9 mouse cellular contexts compared by ENCODE assay signal in genomic region chr17:43629026-43629495, GRCm38 (mm10). TPM values are rescaled to one million over a fixed set of nuclear protein-coding genes. Genes with fewer than 3 reads are reported as not detected.
DNase-seq lines count a peak whose midpoint lies in the region; ATAC-seq and TF ChIP-seq lines count a peak whose summit lies in the region.
"Had no signal": no experiment of that assay in that cellular context is flagged by ENCODE, and none has a peak within 500 bp of the region (broad histone marks: within the 10 kb centered on the region; RNA-seq: fewer than 3 reads in every experiment).

No protein-coding gene starts in this region.

- no peak overlapping the region for H3K27ac ChIP-seq in heart, postnatal 0 days (ENCODE audit: low read depth)
- H3K27ac ChIP-seq in embryonic facial prominence, embryonic 15.5 days (replicated peaks), result no peak overlapping the region
- no peak overlapping the region for H3K27ac ChIP-seq in intestine, embryonic 15.5 days
- H3K27ac ChIP-seq in midbrain, postnatal 0 days (ENCODE audit: low read depth, low read length), result no peak overlapping the region

- H3K9me3 ChIP-seq in heart, postnatal 0 days (replicated peaks; ENCODE audit: control insufficient read depth, low read length), result no peaks in the 10 kb centered on the region
- no peaks in the 10 kb centered on the region for H3K9me3 ChIP-seq in embryonic facial prominence, embryonic 15.5 days (replicated peaks)
- H3K9me3 ChIP-seq in intestine, embryonic 15.5 days, result no peaks in the 10 kb centered on the region
- H3K9me3 ChIP-seq in midbrain, postnatal 0 days (ENCODE audit: low read length), result no peaks in the 10 kb centered on the region; the same call in 1 of the 2 replicates

- ATAC-seq in heart, postnatal 0 days (ENCODE audit: insufficient read depth, low read depth), result no peak
- ATAC-seq in embryonic facial prominence, embryonic 15.5 days (ENCODE audit: insufficient number of reproducible peaks, low FRiP score, low TSS enrichment, low read depth), result no peak
- peak; percentile 34; the same call in 1 of the 2 replicates for ATAC-seq in intestine, embryonic 15.5 days
- peak; percentile 15; the same call in 1 of the 2 replicates for ATAC-seq in midbrain, postnatal 0 days (ENCODE audit: low FRiP score)
- ATAC-seq in megakaryocyte-erythroid progenitor cell, adult 5-6 weeks (replicated peaks; ENCODE audit: low FRiP score, low TSS enrichment, poor library complexity, severe bottlenecking), result no peak

- DNase-seq in heart, postnatal 0 days (ENCODE audit: low spot score), result no peak
- DNase-seq in heart, postnatal 4 days, result no peak
- no peak for DNase-seq in midbrain, postnatal 0 days (ENCODE audit: low spot score)
- DNase-seq in adrenal gland, adult (ENCODE audit: inconsistent age in 2 of 2, low spot score in 1 of 2), result no peak
- no peak for DNase-seq in layer of hippocampus, adult 9-10 months (ENCODE audit: low spot score)

- no peak overlapping the region for H3K9ac ChIP-seq in heart, postnatal 0 days (replicated peaks; ENCODE audit: low read depth, low read length)
- H3K9ac ChIP-seq in embryonic facial prominence, embryonic 15.5 days, result no peak overlapping the region
- H3K9ac ChIP-seq in intestine, embryonic 15.5 days, result no peak overlapping the region
- peak overlapping the region; percentile 59; the same call in 1 of the 2 replicates for H3K9ac ChIP-seq in midbrain, postnatal 0 days (replicated peaks; ENCODE audit: low read length, poor library complexity, severe bottlenecking)

- TF ChIP-seq CTCF in heart, postnatal 0 days (IDR thresholded peaks at IDR 0.05; ENCODE audit: low read depth), result no peak
- TF ChIP-seq CTCF in midbrain, postnatal 0 days (IDR thresholded peaks at IDR 0.05), result no peak

- WGBS in heart, postnatal 0 days, result 26% methylated on average over 24 of the region's 24 CpGs
- 21% methylated on average over 24 of the region's 24 CpGs for WGBS in embryonic facial prominence, embryonic 15.5 days
- WGBS in intestine, embryonic 15.5 days, result 19% methylated on average over 24 of the region's 24 CpGs
- 25% methylated on average over 24 of the region's 24 CpGs for WGBS in midbrain, postnatal 0 days

- peaks cover 8% of the 10 kb centered on the region; the same call in 1 of the 2 replicates for H3K4me1 ChIP-seq in heart, postnatal 0 days (ENCODE audit: control insufficient read depth, insufficient read depth)
- H3K4me1 ChIP-seq in embryonic facial prominence, embryonic 15.5 days, result peaks cover 15% of the 10 kb centered on the region
- peaks cover 11% of the 10 kb centered on the region for H3K4me1 ChIP-seq in intestine, embryonic 15.5 days (replicated peaks)
- 0 out of 2 replicates have a peak, but pooled peaks cover 6% of the 10 kb centered on the region for H3K4me1 ChIP-seq in midbrain, postnatal 0 days (ENCODE audit: insufficient read depth, low read length)

- peaks cover 48% of the 10 kb centered on the region for H3K27me3 ChIP-seq in heart, postnatal 0 days (ENCODE audit: control insufficient read depth, insufficient read depth, low read length)
- H3K27me3 ChIP-seq in embryonic facial prominence, embryonic 15.5 days, result peaks cover 38% of the 10 kb centered on the region
- H3K27me3 ChIP-seq in intestine, embryonic 15.5 days (replicated peaks), result peaks cover 34% of the 10 kb centered on the region
- H3K27me3 ChIP-seq in midbrain, postnatal 0 days (ENCODE audit: insufficient read depth, low read length), result peaks cover 17% of the 10 kb centered on the region

- no peak for TF ChIP-seq EP300 in heart, postnatal 0 days (IDR thresholded peaks at IDR 0.05; ENCODE audit: low read depth)

- no peaks in the 10 kb centered on the region for H3K36me3 ChIP-seq in heart, postnatal 0 days (replicated peaks; ENCODE audit: control insufficient read depth, insufficient read depth, low read length)
- no peaks in the 10 kb centered on the region for H3K36me3 ChIP-seq in embryonic facial prominence, embryonic 15.5 days
- no peaks in the 10 kb centered on the region for H3K36me3 ChIP-seq in intestine, embryonic 15.5 days
- H3K36me3 ChIP-seq in midbrain, postnatal 0 days (ENCODE audit: insufficient read depth, low read length), result no peaks in the 10 kb centered on the region

- H3K4me3 ChIP-seq in heart, postnatal 0 days (ENCODE audit: low read depth, low read length), result peak overlapping the region; percentile 39; the same call in 1 of the 2 replicates
- peak overlapping the region; percentile 38 for H3K4me3 ChIP-seq in embryonic facial prominence, embryonic 15.5 days (replicated peaks)
- H3K4me3 ChIP-seq in intestine, embryonic 15.5 days (replicated peaks), result peak overlapping the region; percentile 41
- H3K4me3 ChIP-seq in midbrain, postnatal 0 days (ENCODE audit: low read depth, low read length), result peak overlapping the region; percentile 41

- H3K4me2 ChIP-seq in heart, postnatal 0 days (ENCODE audit: low read depth, low read length), result peak overlapping the region; percentile 58
- peak overlapping the region; percentile 63 for H3K4me2 ChIP-seq in embryonic facial prominence, embryonic 15.5 days (replicated peaks)
- peak overlapping the region; percentile 88 for H3K4me2 ChIP-seq in intestine, embryonic 15.5 days (replicated peaks)
- peak overlapping the region; percentile 69 for H3K4me2 ChIP-seq in midbrain, postnatal 0 days (ENCODE audit: low read depth, low read length, poor library complexity, severe bottlenecking)

RNA-seq across cellular contexts. Expression of gene Tdrd6, which starts 1.0 kb away (rescaled TPM):
- total RNA-seq in heart, postnatal 0 days (2014; rRNA removed; ENCODE audit: low replicate concordance), result not detected in 2 replicates
- 0.11 TPM in 1 of 2 replicates, not detected in the other for polyA plus RNA-seq in heart, postnatal 0 days (2015; fragmentation: Nextera tagmentation; extraction: Ambion mirVana)
- under 1 TPM; 0.05 to 0.29 TPM for total RNA-seq in heart, postnatal 4 days (2021)
- 0.04 and 0.16 TPM in 2 replicates for polyA plus RNA-seq in embryonic facial prominence, embryonic 15.5 days (2015; fragmentation: Nextera tagmentation; extraction: Ambion mirVana)
- 0.46 and 0.73 TPM in 2 replicates for polyA plus RNA-seq in intestine, embryonic 15.5 days (2015; fragmentation: Nextera tagmentation; extraction: Ambion mirVana)
- total RNA-seq in midbrain, postnatal 0 days (2014; rRNA removed), result 1.4 and 1.6 TPM in 2 replicates
- 0.75 and 0.86 TPM in 2 replicates for polyA plus RNA-seq in midbrain, postnatal 0 days (2015; fragmentation: Nextera tagmentation; extraction: Ambion mirVana)
- total RNA-seq in megakaryocyte-erythroid progenitor cell, adult 5-6 weeks (2014; fragmentation: Nextera tagmentation), result not detected in 2 replicates
- total RNA-seq in megakaryocyte-erythroid progenitor cell, adult 5-6 weeks (2017), result not detected in 2 replicates
- polyA plus RNA-seq: small intestine, adult 2 months had no signal

RNA-seq across cellular contexts. Expression of gene Slc25a27, which starts 38.0 kb away (rescaled TPM):
- 2.4 and 7.9 TPM in 2 replicates for total RNA-seq in heart, postnatal 0 days (2014; rRNA removed; ENCODE audit: low replicate concordance)
- 7.8 and 10.9 TPM in 2 replicates for polyA plus RNA-seq in heart, postnatal 0 days (2015; fragmentation: Nextera tagmentation; extraction: Ambion mirVana)
- total RNA-seq in heart, postnatal 4 days (2021), result 1 to 10 TPM; 2.5 to 3.2 TPM
- 31.4 and 38.8 TPM in 2 replicates for polyA plus RNA-seq in embryonic facial prominence, embryonic 15.5 days (2015; fragmentation: Nextera tagmentation; extraction: Ambion mirVana)
- 12.1 and 13.7 TPM in 2 replicates for polyA plus RNA-seq in intestine, embryonic 15.5 days (2015; fragmentation: Nextera tagmentation; extraction: Ambion mirVana)
- total RNA-seq in midbrain, postnatal 0 days (2014; rRNA removed), result 44.2 and 60.2 TPM in 2 replicates
- polyA plus RNA-seq in midbrain, postnatal 0 days (2015; fragmentation: Nextera tagmentation; extraction: Ambion mirVana), result 63.0 and 74.4 TPM in 2 replicates
- 3.4 and 4.6 TPM in 2 replicates for total RNA-seq in megakaryocyte-erythroid progenitor cell, adult 5-6 weeks (2014; fragmentation: Nextera tagmentation)
- total RNA-seq in megakaryocyte-erythroid progenitor cell, adult 5-6 weeks (2017), result 5.1 TPM in 1 of 2 replicates, not detected in the other

RNA-seq across cellular contexts. Expression of gene Cyp39a1, which starts 38.2 kb away (rescaled TPM):
- 7.0 and 8.3 TPM in 2 replicates for total RNA-seq in heart, postnatal 0 days (2014; rRNA removed; ENCODE audit: low replicate concordance)
- 39.5 and 43.7 TPM in 2 replicates for polyA plus RNA-seq in heart, postnatal 0 days (2015; fragmentation: Nextera tagmentation; extraction: Ambion mirVana)
- 10 to 100 TPM; 17.4 to 18.9 TPM for total RNA-seq in heart, postnatal 4 days (2021)
- polyA plus RNA-seq in embryonic facial prominence, embryonic 15.5 days (2015; fragmentation: Nextera tagmentation; extraction: Ambion mirVana), result 23.5 and 26.2 TPM in 2 replicates
- 16.5 and 18.7 TPM in 2 replicates for polyA plus RNA-seq in intestine, embryonic 15.5 days (2015; fragmentation: Nextera tagmentation; extraction: Ambion mirVana)
- total RNA-seq in midbrain, postnatal 0 days (2014; rRNA removed), result 1.3 and 1.5 TPM in 2 replicates
- 5.6 and 6.1 TPM in 2 replicates for polyA plus RNA-seq in midbrain, postnatal 0 days (2015; fragmentation: Nextera tagmentation; extraction: Ambion mirVana)
- not detected in 2 replicates for total RNA-seq in megakaryocyte-erythroid progenitor cell, adult 5-6 weeks (2014; fragmentation: Nextera tagmentation)
- total RNA-seq in megakaryocyte-erythroid progenitor cell, adult 5-6 weeks (2017), result not detected in 2 replicates

Comparison
In these comparisons a context has a peak if more than half of its experiments do, and no peak if none do; other contexts are left out.
1. ATAC-seq: peak in intestine, embryonic 15.5 days (single experiment) and midbrain, postnatal 0 days (single experiment); none in heart, postnatal 0 days (single experiment), embryonic facial prominence, embryonic 15.5 days (single experiment) and megakaryocyte-erythroid progenitor cell, adult 5-6 weeks (single experiment).
2. Peak in every context shown above with its lines, with median percentiles within 50 percentile points of each other: H3K4me2 ChIP-seq and H3K4me3 ChIP-seq.